Mouse (Mus musculus) yolk sac, embryonic 10.5 days (tissue): ENCODE results near the gene Wwc1.
A peak's percentile ranks its signal among the peaks of the same experiment; 100 is the strongest.
"Not testable (repeated sequence)": the region's sequence is repeated elsewhere in the genome, so short reads cannot be mapped to it uniquely, and the experiment has no call there.

Experiments
- DNase-seq: peaks from one replicate; pipeline ENCODE4 v3.0.0-alpha.2; 2017; ENCODE audit warnings: low spot score

The Wwc1 gene

DNA sequence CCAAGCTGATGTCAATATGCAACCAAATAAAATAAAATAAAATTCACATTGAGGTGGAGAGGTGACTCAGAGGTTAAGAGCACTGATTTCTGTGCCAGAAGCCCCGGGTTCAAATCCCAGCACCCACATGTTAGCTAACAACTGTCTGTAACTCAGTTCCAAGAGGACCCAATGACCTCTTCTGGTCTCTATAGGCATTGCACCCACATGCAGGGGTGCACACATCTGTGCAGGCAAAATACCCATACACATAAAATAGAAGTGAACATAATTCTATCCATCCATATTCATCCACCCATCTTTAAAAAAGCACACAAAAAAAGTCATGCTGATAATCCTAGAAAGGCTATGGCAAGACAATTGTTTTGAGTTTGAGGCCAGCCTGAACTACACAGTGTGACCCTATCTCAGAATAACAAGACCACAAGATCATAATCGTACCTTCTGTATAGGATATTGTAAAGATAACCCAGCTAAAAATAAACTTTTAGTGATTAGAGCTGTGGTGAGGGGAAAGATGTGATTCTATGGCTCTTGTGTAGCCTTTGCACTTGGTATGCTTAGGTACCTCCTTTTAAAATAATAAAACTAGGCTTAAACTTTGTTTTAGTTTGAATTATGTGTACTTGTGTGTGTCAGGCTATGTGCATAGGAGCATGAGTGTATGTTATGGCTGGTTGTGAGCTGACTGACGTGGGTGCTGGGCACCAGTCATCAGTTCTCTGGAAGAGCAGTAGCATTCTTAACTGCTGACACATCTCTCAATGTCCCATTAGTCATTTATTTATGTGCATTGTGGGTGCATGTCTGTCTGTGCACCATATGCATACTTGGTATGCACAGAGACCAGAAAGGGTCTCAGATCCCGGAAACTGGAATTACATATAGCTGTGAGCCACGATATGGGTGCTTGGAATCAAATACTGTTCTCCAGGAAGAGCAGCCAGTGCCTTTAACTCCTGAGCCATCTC, 142.9 kb downstream of the Wwc1 start:
- DNase-seq = no peak

DNA sequence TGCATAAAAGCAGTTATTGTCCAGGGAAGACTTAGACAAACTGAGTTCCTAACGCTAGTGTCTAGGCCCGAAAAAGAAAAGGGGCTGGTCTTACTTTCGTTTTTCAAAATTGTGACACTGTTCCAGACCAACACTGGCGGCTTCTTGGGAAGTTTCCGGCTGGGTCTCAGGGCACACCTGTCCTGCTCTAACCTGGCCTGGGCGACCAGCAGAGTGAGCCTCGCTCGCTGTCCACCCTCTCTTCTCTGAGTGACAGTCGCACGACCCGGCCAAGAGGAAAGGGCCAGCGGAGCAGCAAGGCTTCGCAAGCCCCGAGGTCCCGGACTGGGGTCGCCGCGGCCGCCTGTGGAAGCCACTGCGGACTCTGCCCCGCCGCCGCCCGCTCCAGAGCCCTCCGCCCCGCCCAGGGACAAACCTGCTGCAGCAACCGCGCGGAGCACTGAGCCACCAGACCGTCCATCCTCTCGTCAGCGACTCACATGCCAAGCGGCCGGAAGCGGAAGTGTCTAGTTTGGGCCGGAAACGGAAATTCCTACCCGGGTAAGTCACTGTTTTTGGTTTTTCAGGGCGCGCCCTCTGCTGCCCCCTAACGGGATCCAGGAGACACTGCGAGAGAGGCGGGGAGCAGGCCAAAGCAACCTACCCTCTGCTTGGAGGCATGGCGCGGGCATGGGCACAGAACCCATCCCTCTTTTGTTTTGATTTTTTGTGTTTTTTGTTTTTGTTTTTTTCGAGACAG, 146.1 kb downstream of the Wwc1 start, which contains the start of gene Rars:
TSS of gene Rars (minus strand) at position 485 of the 739 bp plus-strand sequence.
- peak; percentile 92 for DNase-seq

DNA sequence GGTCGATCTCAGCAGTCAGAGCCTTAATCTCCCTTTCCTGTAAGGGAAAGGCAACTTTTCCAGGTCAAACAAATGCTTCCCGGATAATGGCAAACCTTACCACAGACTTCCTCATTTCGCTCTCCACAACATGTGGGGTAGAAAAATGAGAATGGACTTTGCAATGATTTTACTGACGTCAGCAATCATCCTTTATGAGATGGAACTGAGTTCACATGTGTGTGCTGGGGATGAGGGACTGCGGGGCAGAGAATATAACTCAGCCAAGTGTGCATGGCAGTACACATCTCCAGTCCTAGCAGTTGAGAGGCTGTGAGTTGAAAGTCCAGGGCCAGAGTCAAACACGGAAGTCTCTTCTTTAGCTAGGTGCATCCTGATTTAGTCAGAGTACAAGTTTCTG, 147.1 kb downstream of the Wwc1 start:
- no peak for DNase-seq

DNA sequence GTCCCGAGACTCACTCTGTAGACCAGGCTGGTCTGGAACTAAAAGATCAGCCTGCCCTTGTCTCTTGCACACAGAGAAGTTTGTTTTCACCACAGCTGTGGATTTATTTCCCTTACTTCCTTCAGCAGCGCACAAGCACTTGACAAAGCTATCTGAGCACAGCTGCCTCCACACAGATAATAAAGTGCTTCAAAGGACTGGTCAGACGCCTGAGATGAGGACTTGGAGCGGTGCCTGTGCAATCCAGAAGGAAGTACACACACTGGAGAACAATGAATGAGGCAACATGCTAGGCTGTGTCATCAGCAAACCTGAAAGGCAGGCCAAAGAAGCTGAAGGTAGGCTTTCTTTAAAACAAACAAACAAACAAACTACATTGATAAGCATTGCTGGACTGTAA, 148.2 kb downstream of the Wwc1 start:
- no peak for DNase-seq

DNA sequence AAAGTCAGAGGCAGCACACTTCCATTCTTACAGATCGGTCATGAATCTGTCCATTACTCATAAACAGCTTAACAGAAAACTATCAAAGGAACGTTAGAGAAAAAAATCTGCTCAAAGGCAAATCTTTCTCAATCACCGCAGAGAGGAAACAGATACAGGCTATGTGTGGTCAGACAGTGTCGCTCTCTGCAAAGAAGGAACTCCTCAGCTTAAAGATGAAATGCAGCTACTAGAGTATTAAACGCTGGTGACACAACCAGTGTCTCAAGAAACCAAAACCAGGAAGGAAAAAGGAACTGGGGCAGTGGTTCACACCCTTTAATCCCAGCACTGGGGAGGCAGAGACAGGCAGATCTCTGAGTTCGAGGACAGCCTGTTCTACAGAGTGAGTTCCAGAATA, 152.6 kb downstream of the Wwc1 start:
- no peak for DNase-seq

DNA sequence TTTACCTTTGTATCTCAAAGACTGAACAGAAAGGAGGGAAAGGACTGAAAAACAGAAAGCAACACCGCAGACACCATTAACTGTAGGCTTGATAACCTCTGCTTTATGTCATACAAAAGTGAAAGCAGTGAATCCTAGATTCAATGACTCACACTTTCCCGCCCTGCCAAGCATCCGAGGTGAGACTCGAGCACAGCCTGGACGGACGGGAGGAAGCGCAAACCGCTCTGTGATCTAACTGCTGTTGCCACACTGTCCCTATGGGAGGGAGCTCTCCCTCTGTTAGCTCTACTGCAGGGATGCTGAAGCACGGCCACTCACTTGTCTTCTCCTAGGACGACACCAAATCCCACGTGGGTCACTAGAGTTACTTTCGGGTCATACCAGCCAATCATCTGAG, 164.0 kb downstream of the Wwc1 start:
- DNase-seq = no peak

DNA sequence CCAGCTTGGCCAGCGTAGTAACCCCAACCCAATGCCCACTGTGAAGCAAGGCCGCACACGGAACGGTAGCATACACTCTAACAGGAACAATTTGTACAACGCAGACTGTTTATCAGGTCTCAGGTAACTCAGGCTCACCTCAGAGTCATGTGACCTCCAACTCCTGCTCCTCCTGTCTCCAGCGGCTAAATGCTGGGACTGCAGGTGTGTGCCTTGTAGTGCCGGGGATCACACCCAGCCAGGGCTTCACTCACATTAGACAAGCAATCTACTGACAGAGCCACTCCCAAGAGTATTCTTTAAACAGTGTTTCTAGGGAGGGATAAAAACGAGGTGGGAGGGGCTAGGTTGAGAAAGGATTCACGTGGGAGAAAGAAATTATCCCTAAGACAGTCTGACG, 168.9 kb downstream of the Wwc1 start:
- no peak for DNase-seq

DNA sequence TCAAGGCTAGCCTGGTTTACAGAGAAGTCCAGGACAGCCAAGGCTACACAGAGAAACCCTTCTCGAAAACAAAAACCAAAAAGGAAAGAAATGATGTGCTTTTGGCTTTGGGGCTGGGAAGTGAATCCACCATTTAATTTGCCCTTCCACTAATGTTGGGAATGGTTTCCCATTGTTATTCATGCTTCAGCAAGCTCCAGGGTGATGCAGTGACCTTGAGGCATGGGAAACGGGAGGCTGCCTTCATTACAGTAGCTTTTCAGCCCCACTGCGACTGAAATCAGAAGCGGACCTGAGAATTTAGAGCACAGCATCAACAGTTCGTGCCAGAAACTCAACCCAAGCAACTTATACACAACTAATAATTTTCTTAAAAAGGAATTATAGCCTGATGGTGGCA, 179.0 kb downstream of the Wwc1 start:
- no peak for DNase-seq

DNA sequence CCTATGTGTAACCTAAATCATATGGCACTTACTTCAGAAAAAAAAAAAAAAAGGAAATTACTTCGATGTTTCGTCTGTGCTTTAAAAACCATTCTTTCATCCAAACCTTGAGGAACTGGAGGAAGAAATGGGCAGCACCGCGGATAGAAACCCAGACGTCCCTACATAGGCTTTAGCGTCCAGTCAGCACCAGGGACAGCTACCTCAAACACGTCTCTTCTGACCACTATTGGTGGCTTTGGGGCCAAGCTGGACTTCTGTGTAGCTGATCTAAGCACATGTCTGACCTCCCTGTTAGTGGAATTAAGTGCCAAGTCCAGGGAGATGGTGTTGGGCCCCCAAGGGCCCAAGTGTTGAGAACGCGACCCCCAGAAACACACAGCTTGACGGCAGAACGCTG, 181.5 kb downstream of the Wwc1 start, which contains the start of gene Fbll1:
TSS of gene Fbll1 (minus strand) at position 11 of the 400 bp plus-strand sequence.
- peak; percentile 60 for DNase-seq

DNA sequence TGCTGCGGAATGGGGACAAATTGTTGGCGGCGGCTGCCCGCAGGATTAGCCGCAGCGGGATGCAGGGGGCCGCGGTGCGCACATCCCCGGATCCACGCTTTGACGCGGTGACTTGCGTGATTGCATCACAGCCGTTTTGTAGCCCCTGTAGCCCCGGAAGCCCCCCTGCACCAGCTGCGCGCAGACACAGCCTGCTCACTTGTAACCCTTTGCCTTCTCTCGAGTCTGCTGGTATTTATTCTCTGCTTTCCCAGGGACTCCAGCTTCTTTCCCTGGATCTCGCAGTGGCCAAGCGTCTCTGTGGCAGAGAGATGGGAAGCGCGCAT, 181.9 kb downstream of the Wwc1 start:
- DNase-seq = no peak

DNA sequence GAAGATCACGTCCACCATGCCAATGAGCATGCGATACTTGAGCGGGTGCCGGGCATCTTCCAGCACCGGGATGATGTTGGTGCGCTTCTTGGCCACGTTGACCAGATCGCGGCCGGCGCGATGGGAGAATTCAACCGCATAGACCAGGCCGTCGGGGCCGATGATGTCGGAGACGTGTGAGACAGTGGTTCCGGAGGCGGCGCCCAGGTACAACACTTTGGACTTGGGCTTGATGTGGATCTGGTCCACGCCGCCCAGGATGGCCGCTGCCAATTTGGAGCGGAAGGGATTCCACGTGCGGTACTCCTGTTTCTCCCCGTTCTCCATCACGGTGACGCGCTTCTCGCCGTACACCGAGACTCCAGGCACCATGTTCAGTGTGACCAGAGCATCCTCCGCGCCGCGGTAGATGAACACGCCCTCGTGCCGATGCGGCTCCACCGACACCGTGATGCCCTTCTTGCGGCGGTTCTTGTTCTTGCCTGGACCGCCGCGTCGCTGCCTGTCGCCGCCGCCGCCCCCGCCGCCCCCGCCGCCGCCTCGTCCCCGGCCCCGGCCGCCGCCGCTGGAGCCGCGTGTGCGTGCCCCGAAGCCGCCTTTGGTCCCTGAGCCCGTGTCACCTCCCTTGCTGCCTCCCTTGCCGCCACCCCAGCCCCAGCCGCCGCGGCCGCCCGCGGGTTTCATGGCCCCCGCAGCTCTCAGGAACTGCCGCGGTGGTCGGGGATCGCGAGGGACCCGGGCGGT, 182.4 kb downstream of the Wwc1 start:
- no peak for DNase-seq

DNA sequence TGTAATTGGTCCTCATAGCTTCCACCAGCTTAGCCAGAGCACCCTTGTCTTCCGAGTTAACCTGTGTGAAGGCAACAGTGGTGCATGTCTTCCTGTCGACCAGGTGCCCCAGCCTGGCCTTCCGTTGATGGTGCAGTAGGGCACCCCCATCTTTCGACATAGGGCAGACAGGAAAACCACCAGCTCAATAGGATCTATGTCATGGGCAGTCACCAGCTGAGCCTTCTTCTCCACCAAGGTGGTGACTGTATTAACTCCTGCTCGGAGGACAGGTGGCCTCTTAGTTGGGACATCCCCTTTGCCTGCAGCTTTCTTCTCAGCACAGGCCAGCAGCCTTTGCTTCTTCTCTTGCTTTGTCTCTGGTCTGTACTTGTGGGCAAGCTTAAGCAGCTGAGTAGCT, 187.5 kb downstream of the Wwc1 start:
- not testable (repeated sequence) for DNase-seq

DNA sequence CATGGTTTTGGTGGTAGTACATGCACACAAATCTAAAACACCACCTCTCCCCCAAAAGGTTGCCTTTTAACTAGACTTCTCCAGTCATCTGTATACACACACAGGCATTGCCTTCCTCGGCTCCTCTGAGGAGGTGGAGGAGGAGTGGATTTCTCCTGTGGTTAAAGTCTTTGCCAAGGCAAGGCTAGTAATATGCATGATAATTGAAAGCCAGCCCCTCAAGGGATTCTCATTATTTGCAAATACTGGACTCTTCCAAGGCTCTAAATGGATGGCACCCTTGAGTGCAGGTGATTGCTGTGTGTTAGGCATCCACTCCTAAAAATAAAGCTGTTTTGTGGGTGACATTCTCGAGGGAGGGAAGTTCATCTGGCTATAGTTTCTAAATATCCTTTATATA, 191.9 kb downstream of the Wwc1 start:
- DNase-seq = no peak
